Mouse (Mus musculus): ENCODE data around the gene Trak1.

DNA sequence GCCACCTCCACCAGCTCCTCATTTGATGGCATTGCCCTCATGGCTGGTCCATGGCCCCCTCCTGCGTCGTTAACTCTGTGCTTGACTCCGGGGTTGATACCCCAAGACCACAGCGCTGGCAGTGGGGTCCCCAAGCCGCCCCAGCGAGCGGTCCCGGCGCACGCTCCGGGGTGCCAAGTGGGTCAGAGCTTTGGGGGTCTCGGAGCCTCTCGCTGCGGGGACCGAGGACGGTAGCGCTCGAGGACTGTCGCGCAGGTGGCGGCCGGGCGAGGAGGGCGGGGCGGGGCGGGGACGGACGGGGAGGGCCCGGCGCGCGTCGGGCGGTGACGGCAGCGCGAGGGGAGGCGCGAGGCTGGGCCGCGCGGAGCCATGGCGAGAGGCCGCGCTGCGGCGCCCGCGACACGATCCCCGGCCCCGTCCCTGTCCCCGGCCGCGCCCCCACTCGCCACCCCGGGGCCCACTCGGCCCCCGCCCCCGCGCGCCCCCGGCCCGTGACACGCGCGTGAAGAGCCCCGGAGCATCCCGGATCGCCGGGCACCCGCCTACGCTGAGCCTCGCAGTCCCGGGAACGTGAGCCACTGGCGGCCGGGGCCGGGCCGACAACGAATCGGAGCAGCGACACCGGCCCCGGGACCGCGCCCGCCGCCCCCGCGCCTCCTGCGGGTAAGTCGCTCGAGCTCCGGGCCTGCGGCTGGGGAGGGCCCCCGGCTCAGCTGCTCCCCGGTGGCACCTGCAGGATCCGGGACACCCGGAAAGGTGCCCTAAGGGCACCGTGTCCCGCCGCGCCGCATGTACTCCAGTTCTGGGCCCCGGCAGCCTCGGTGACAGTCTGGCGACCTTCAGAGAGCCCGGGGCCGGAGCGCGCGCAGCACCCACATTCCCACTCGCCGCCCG, at the start of gene Trak1:
- no peak for TF ChIP-seq CTCF (conservative IDR thresholded peaks at IDR 0.05; ENCODE audit: low read length)
- no peak for TF ChIP-seq POU5F1 (IDR thresholded peaks at IDR 0.05; ENCODE audit: borderline replicate concordance, low read length)
- no peak for TF ChIP-seq NANOG (IDR thresholded peaks at IDR 0.05; ENCODE audit: borderline replicate concordance, low read length)

Data from E14TG2a.4 (cell line).